Mouse (Mus musculus): ENCODE data around the gene Gria4. TPM values are rescaled to one million over a fixed set of nuclear protein-coding genes. Genes with fewer than 3 reads are reported as not detected.
"Not testable (repeated sequence)": the region's sequence is repeated elsewhere in the genome, so short reads cannot be mapped to it uniquely, and the experiment has no call there.

The Gria4 gene
- polyA plus RNA-seq, 1 experiment from 2014 or later, result 0.63 TPM

GRCm38 (mm10) chr9:4457644-4458043, 338.4 kb downstream of the Gria4 start:
- H3K4me2 ChIP-seq, result no peak overlapping the region
- no peaks in the 10 kb centered on the region for H3K27me3 ChIP-seq (ENCODE audit: control insufficient read depth, insufficient read depth, low read length)
- no peak overlapping the region for H3K4me3 ChIP-seq (ENCODE audit: low read depth, low read length)
- no peaks in the 10 kb centered on the region for H3K9me3 ChIP-seq (replicated peaks; ENCODE audit: control insufficient read depth, low read length)
- no peak overlapping the region for H3K9ac ChIP-seq (ENCODE audit: low read depth, low read length)
- ATAC-seq (replicated peaks; ENCODE audit: insufficient number of reproducible peaks, low FRiP score, low TSS enrichment), result no peak
- H3K27ac ChIP-seq (ENCODE audit: low read depth, low read length), result no peak overlapping the region
- H3K36me3 ChIP-seq (ENCODE audit: control insufficient read depth, insufficient read depth, low read length), result no peaks in the 10 kb centered on the region
- no peaks in the 10 kb centered on the region for H3K4me1 ChIP-seq (ENCODE audit: control insufficient read depth, insufficient read depth, low read length)
- 83% methylated on average over 1 of the region's 1 CpGs for WGBS (ENCODE audit: insufficient replicate concordance)

GRCm38 (mm10) chr9:4442908-4443307, 353.1 kb downstream of the Gria4 start:
- no peak overlapping the region for H3K9ac ChIP-seq (ENCODE audit: low read depth, low read length)
- no peaks in the 10 kb centered on the region for H3K27me3 ChIP-seq (ENCODE audit: control insufficient read depth, insufficient read depth, low read length)
- no peak overlapping the region for H3K4me3 ChIP-seq (ENCODE audit: low read depth, low read length)
- H3K36me3 ChIP-seq (ENCODE audit: control insufficient read depth, insufficient read depth, low read length), result no peaks in the 10 kb centered on the region
- 38% methylated on average over 2 of the region's 2 CpGs for WGBS (ENCODE audit: insufficient replicate concordance)
- no peaks in the 10 kb centered on the region for H3K9me3 ChIP-seq (replicated peaks; ENCODE audit: control insufficient read depth, low read length)
- H3K27ac ChIP-seq (ENCODE audit: low read depth, low read length), result no peak overlapping the region
- no peak overlapping the region for H3K4me2 ChIP-seq
- no peaks in the 10 kb centered on the region for H3K4me1 ChIP-seq (ENCODE audit: control insufficient read depth, insufficient read depth, low read length)
- ATAC-seq (replicated peaks; ENCODE audit: insufficient number of reproducible peaks, low FRiP score, low TSS enrichment), result no peak

GRCm38 (mm10) chr9:4400801-4401200, 395.2 kb downstream of the Gria4 start:
- not testable (repeated sequence) for H3K36me3 ChIP-seq (ENCODE audit: control insufficient read depth, insufficient read depth, low read length); H3K27ac ChIP-seq (ENCODE audit: low read depth, low read length); H3K4me3 ChIP-seq (ENCODE audit: low read depth, low read length); H3K4me1 ChIP-seq (ENCODE audit: control insufficient read depth, insufficient read depth, low read length); H3K9me3 ChIP-seq (replicated peaks; ENCODE audit: control insufficient read depth, low read length); ATAC-seq (replicated peaks; ENCODE audit: insufficient number of reproducible peaks, low FRiP score, low TSS enrichment); H3K4me2 ChIP-seq; H3K9ac ChIP-seq (ENCODE audit: low read depth, low read length); H3K27me3 ChIP-seq (ENCODE audit: control insufficient read depth, insufficient read depth, low read length)
- 87% methylated on average over 11 of the region's 11 CpGs for WGBS (ENCODE audit: insufficient replicate concordance)

GRCm38 (mm10) chr9:4376640-4377120, 419.4 kb downstream of the Gria4 start:
- Histone ChIP-seq H3K27ac (ENCODE audit: low read depth, low read length) (peak overlapping the region; percentile 76), H3K4me1 (ENCODE audit: control insufficient read depth, insufficient read depth, low read length) (peaks cover 4% of the 10 kb centered on the region; the same call in 1 of the 2 replicates), H3K4me3 (ENCODE audit: low read depth, low read length) (peak overlapping the region; percentile 87), H3K36me3 (ENCODE audit: control insufficient read depth, insufficient read depth, low read length) (no peaks in the 10 kb centered on the region), H3K4me2 (peak overlapping the region; percentile 68), H3K27me3 (ENCODE audit: control insufficient read depth, insufficient read depth, low read length) (no peaks in the 10 kb centered on the region), H3K9me3 (replicated peaks; ENCODE audit: control insufficient read depth, low read length) (no peaks in the 10 kb centered on the region), H3K9ac (ENCODE audit: low read depth, low read length) (peak overlapping the region; percentile 84)
- no peak; the same call in 1 of the 2 replicates for ATAC-seq (replicated peaks; ENCODE audit: insufficient number of reproducible peaks, low FRiP score, low TSS enrichment)
- under 1% methylated on average over 15 of the region's 15 CpGs for WGBS (ENCODE audit: insufficient replicate concordance)

- peaks cover 4% of the 10 kb centered on the region; the same call in 1 of the 2 replicates for H3K4me1 ChIP-seq (ENCODE audit: control insufficient read depth, insufficient read depth, low read length)
- peak within 1 kb of the TSS; percentile 76 for H3K27ac ChIP-seq (ENCODE audit: low read depth, low read length)
- H3K9ac ChIP-seq (ENCODE audit: low read depth, low read length), result peak within 1 kb of the TSS; percentile 84
- H3K4me2 ChIP-seq, result peak within 1 kb of the TSS; percentile 68
- 4% methylated on average over 31 of the region's 31 CpGs for WGBS (ENCODE audit: insufficient replicate concordance)
- no peaks in the 10 kb centered on the region for H3K9me3 ChIP-seq (replicated peaks; ENCODE audit: control insufficient read depth, low read length)
- peak within 1 kb of the TSS; percentile 87 for H3K4me3 ChIP-seq (ENCODE audit: low read depth, low read length)
- H3K27me3 ChIP-seq (ENCODE audit: control insufficient read depth, insufficient read depth, low read length), result no peaks in the 10 kb centered on the region
- no peaks in the 10 kb centered on the region for H3K36me3 ChIP-seq (ENCODE audit: control insufficient read depth, insufficient read depth, low read length)
- ATAC-seq (replicated peaks; ENCODE audit: insufficient number of reproducible peaks, low FRiP score, low TSS enrichment), result peak; percentile 100
Measured at GRCm38 (mm10) chr9:4375828-4376639, 420.0 kb downstream of the Gria4 start, which contains the start of gene Msantd4. Gene Msantd4, plus strand, starts transcription at chr9:4376562.

Small RNA genes within 50 kb of the gene (microRNA-seq; reads per million reads assigned to microRNA genes)
- gene Gm23811 (ENCODE audit: borderline number of aligned reads) (not detected), gene Gm23992 (ENCODE audit: borderline number of aligned reads) (not detected)

Measured in heart, embryonic 11.5 days (tissue).